Mouse (Mus musculus): ENCODE results near the gene Psmc2. TPM values are rescaled to one million over a fixed set of nuclear protein-coding genes. Genes with fewer than 3 reads are reported as not detected.

The Psmc2 gene
- polyA plus RNA-seq (2017; shearing (Covaris generic)) = 100 to 1,000 TPM; 143 to 168 TPM

GRCm38 (mm10) chr5:21785053-21785452, at the start of gene Psmc2, which contains the start of gene Dnajc2:
Gene Psmc2 (plus strand): TSS chr5:21785283.
Gene Dnajc2 (minus strand): TSS chr5:21785251.

GRCm38 (mm10) chr5:21736956-21737585, 48.0 kb upstream of the Psmc2 start, which contains the start of gene Pmpcb:
Gene Pmpcb (plus strand): TSS chr5:21737141.

Other genes with a start within 250 kb of the Psmc2 start
- gene Lrrc17, start 241.7 kb upstream of the Psmc2 start, polyA plus RNA-seq (2017; shearing (Covaris generic)) = under 1 TPM in 1 of 2 experiments, not detected in 1; 0.18 TPM
- under 1 TPM; 0.06 to 0.23 TPM for gene Fbxl13, start 139.6 kb upstream of the Psmc2 start, polyA plus RNA-seq (2017; shearing (Covaris generic))
- 10 to 100 TPM; 30.1 to 40.4 TPM for gene Armc10, start 139.5 kb upstream of the Psmc2 start, polyA plus RNA-seq (2017; shearing (Covaris generic))
- gene Napepld, start 83.9 kb upstream of the Psmc2 start, polyA plus RNA-seq (2017; shearing (Covaris generic)) = 1 to 10 TPM; 2.3 to 3.5 TPM
- 10 to 100 TPM; 51.3 to 63.3 TPM for gene Pmpcb, start 48.1 kb upstream of the Psmc2 start, polyA plus RNA-seq (2017; shearing (Covaris generic))
- 100 to 1,000 TPM in 1 of 2 experiments, 10 to 100 TPM in 1; 89.0 to 122 TPM for gene Dnajc2, start within 50 bp of the Psmc2 start, polyA plus RNA-seq (2017; shearing (Covaris generic))
- under 1 TPM in 1 of 2 experiments, not detected in 1; 0.10 TPM for gene Slc26a5, start 80.3 kb downstream of the Psmc2 start, polyA plus RNA-seq (2017; shearing (Covaris generic))

All from activated CD4-positive, CD25-positive, alpha-beta regulatory T cell (primary cell).